Comparison of ENCODE assay signal across 24 mouse cellular contexts in the genomic region with DNA sequence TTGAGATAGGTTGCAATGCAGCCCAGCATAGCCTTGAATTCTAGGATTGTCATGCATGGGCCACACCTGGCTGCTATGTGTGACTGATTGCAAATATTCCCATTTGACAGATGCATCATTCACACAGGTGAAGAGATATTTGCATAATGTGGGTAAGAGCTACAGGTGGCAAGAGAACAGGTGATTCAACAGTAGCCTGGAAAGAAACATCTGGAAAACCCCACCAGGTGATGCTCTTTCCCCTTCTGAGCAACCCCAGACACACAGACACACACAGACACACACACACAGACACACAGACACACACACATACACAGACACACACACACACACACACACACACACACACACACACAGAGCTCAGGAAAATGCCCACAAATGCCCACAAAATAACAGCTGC. TPM values are rescaled to one million over a fixed set of nuclear protein-coding genes. Genes with fewer than 3 reads are reported as not detected.
DNase-seq lines count a peak whose midpoint lies in the region; ATAC-seq and TF ChIP-seq lines count a peak whose summit lies in the region.
"Had no signal": no experiment of that assay in that cellular context is flagged by ENCODE, and none has a peak within 500 bp of the region (broad histone marks: within the 10 kb centered on the region; RNA-seq: fewer than 3 reads in every experiment).

No protein-coding gene starts in this region.

- peak overlapping the region; percentile 20 for H3K27ac ChIP-seq in hindbrain, embryonic 15.5 days (replicated peaks)
- H3K27ac ChIP-seq in hindbrain, embryonic 10.5 days = no peak overlapping the region
- 0 out of 2 replicates have a peak overlapping the region, but pooled peaks have one; percentile 8 for H3K27ac ChIP-seq in midbrain, embryonic 15.5 days
- no peak overlapping the region for H3K27ac ChIP-seq in midbrain, embryonic 13.5 days
- H3K27ac ChIP-seq in forebrain, embryonic 14.5 days (ENCODE audit: low read depth, low read length) = peak overlapping the region; percentile 85
- peak overlapping the region; percentile 18; the same call in 1 of the 2 replicates for H3K27ac ChIP-seq in small intestine, adult 2 months (ENCODE audit: insufficient read depth, low read depth, low read length)
- H3K27ac ChIP-seq: intestine, embryonic 15.5 days; limb, embryonic 13.5 days; liver, embryonic 13.5 days had no signal

- H3K4me3 ChIP-seq in hindbrain, embryonic 15.5 days = no peak overlapping the region
- no peak overlapping the region for H3K4me3 ChIP-seq in hindbrain, embryonic 10.5 days
- H3K4me3 ChIP-seq in midbrain, embryonic 15.5 days = no peak overlapping the region
- H3K4me3 ChIP-seq in midbrain, embryonic 13.5 days (replicated peaks) = no peak overlapping the region
- no peak overlapping the region for H3K4me3 ChIP-seq in forebrain, embryonic 14.5 days (ENCODE audit: low read depth, low read length)
- H3K4me3 ChIP-seq in small intestine, adult 2 months (ENCODE audit: low read depth, low read length) = no peak overlapping the region
- H3K4me3 ChIP-seq: intestine, embryonic 15.5 days; limb, embryonic 13.5 days; liver, embryonic 13.5 days; neural tube, embryonic 15.5 days had no signal

- no peak for DNase-seq in hindbrain, embryonic 10.5 days (ENCODE audit: low spot score)
- DNase-seq in forebrain, embryonic 14.5 days (ENCODE audit: low spot score) = no peak
- no peak for DNase-seq in right cerebral cortex, adult 18-20 months
- DNase-seq: heart, postnatal 36 days; liver, embryonic 13.5 days; thymus, postnatal 25 days had no signal

- H3K36me3 ChIP-seq in hindbrain, embryonic 15.5 days = no peaks in the 10 kb centered on the region
- no peaks in the 10 kb centered on the region for H3K36me3 ChIP-seq in hindbrain, embryonic 10.5 days
- no peaks in the 10 kb centered on the region for H3K36me3 ChIP-seq in midbrain, embryonic 15.5 days (replicated peaks)
- no peaks in the 10 kb centered on the region for H3K36me3 ChIP-seq in midbrain, embryonic 13.5 days
- H3K36me3 ChIP-seq in forebrain, embryonic 14.5 days (ENCODE audit: control insufficient read depth, insufficient read depth, low read length) = no peaks in the 10 kb centered on the region
- H3K36me3 ChIP-seq in small intestine, adult 2 months (ENCODE audit: control insufficient read depth, insufficient read depth, low read length) = no peaks in the 10 kb centered on the region
- H3K36me3 ChIP-seq: intestine, embryonic 15.5 days; limb, embryonic 13.5 days; liver, embryonic 13.5 days; neural tube, embryonic 15.5 days had no signal

- TF ChIP-seq CTCF in small intestine, adult 2 months (IDR thresholded peaks at IDR 0.05; ENCODE audit: extremely low read depth, insufficient read length, insufficient replicate concordance, low read depth, low read length) = no peak

- H3K27me3 ChIP-seq in hindbrain, embryonic 15.5 days = no peaks in the 10 kb centered on the region
- H3K27me3 ChIP-seq in hindbrain, embryonic 10.5 days (ENCODE audit: insufficient read depth, poor library complexity, severe bottlenecking) = peaks cover 4% of the 10 kb centered on the region; the same call in 1 of the 2 replicates
- no peaks in the 10 kb centered on the region for H3K27me3 ChIP-seq in midbrain, embryonic 15.5 days (replicated peaks)
- no peaks in the 10 kb centered on the region for H3K27me3 ChIP-seq in midbrain, embryonic 13.5 days
- H3K27me3 ChIP-seq in forebrain, embryonic 14.5 days (replicated peaks; ENCODE audit: control insufficient read depth, insufficient read depth, low read length) = no peaks in the 10 kb centered on the region
- no peaks in the 10 kb centered on the region for H3K27me3 ChIP-seq in small intestine, adult 2 months (ENCODE audit: control insufficient read depth, insufficient read depth, low read length)
- H3K27me3 ChIP-seq: intestine, embryonic 15.5 days; limb, embryonic 13.5 days; neural tube, embryonic 15.5 days had no signal

- no peak overlapping the region for H3K9ac ChIP-seq in hindbrain, embryonic 15.5 days
- no peak overlapping the region for H3K9ac ChIP-seq in midbrain, embryonic 15.5 days
- no peak overlapping the region for H3K9ac ChIP-seq in midbrain, embryonic 13.5 days (replicated peaks)
- H3K9ac ChIP-seq in forebrain, embryonic 14.5 days (ENCODE audit: low read length) = no peak overlapping the region
- H3K9ac ChIP-seq: intestine, embryonic 15.5 days; limb, embryonic 13.5 days; liver, embryonic 13.5 days; lung, embryonic 14.5 days; neural tube, embryonic 15.5 days had no signal

- H3K4me2 ChIP-seq in hindbrain, embryonic 15.5 days = peak overlapping the region; percentile 16; the same call in 1 of the 2 replicates
- H3K4me2 ChIP-seq in midbrain, embryonic 15.5 days = no peak overlapping the region
- no peak overlapping the region for H3K4me2 ChIP-seq in midbrain, embryonic 13.5 days (replicated peaks)
- H3K4me2 ChIP-seq in forebrain, embryonic 14.5 days (ENCODE audit: low read length) = peak overlapping the region; percentile 79
- H3K4me2 ChIP-seq: intestine, embryonic 15.5 days; limb, embryonic 13.5 days; liver, embryonic 13.5 days; lung, embryonic 14.5 days; neural tube, embryonic 15.5 days had no signal

- H3K4me1 ChIP-seq in hindbrain, embryonic 15.5 days (replicated peaks) = peaks cover 62% of the 10 kb centered on the region
- peaks cover 24% of the 10 kb centered on the region for H3K4me1 ChIP-seq in hindbrain, embryonic 10.5 days (replicated peaks)
- H3K4me1 ChIP-seq in midbrain, embryonic 15.5 days = peaks cover 28% of the 10 kb centered on the region
- H3K4me1 ChIP-seq in midbrain, embryonic 13.5 days (replicated peaks) = peaks cover 39% of the 10 kb centered on the region
- peaks cover 44% of the 10 kb centered on the region for H3K4me1 ChIP-seq in forebrain, embryonic 14.5 days (ENCODE audit: control insufficient read depth, insufficient read depth, low read length)
- H3K4me1 ChIP-seq in small intestine, adult 2 months (ENCODE audit: control insufficient read depth, insufficient read depth, insufficient read length, low read length) = peaks cover 18% of the 10 kb centered on the region; the same call in 1 of the 2 replicates

- no peaks in the 10 kb centered on the region for H3K9me3 ChIP-seq in hindbrain, embryonic 15.5 days
- no peaks in the 10 kb centered on the region for H3K9me3 ChIP-seq in hindbrain, embryonic 10.5 days
- no peaks in the 10 kb centered on the region for H3K9me3 ChIP-seq in midbrain, embryonic 15.5 days
- no peaks in the 10 kb centered on the region for H3K9me3 ChIP-seq in midbrain, embryonic 13.5 days
- no peaks in the 10 kb centered on the region for H3K9me3 ChIP-seq in forebrain, embryonic 14.5 days (replicated peaks; ENCODE audit: control insufficient read depth, low read length)
- H3K9me3 ChIP-seq: intestine, embryonic 15.5 days; limb, embryonic 13.5 days; liver, embryonic 13.5 days; neural tube, embryonic 15.5 days had no signal

- no peak for TF ChIP-seq POLR2A in small intestine, adult 2 months (IDR thresholded peaks at IDR 0.05; ENCODE audit: low read depth, low read length)

- no peak for ATAC-seq in hindbrain, embryonic 15.5 days (ENCODE audit: low FRiP score, low read depth)
- ATAC-seq in midbrain, embryonic 15.5 days (replicated peaks) = no peak
- ATAC-seq in midbrain, embryonic 13.5 days = no peak
- ATAC-seq in forebrain, embryonic 14.5 days = no peak
- ATAC-seq in megakaryocyte, adult 5-6 weeks (ENCODE audit: poor library complexity, severe bottlenecking) = no peak

RNA-seq across cellular contexts. Expression of a gene that starts 4.1 kb away (rescaled TPM):
- 15.9 and 16.9 TPM in 2 replicates for polyA plus RNA-seq in hindbrain, embryonic 15.5 days (2015; fragmentation: Nextera tagmentation; extraction: Ambion mirVana)
- polyA plus RNA-seq in hindbrain, embryonic 10.5 days (2016; fragmentation: Nextera tagmentation; extraction: Ambion mirVana) = 10.1 and 12.4 TPM in 2 replicates
- polyA plus RNA-seq in midbrain, embryonic 15.5 days (2015; fragmentation: Nextera tagmentation; extraction: Ambion mirVana) = 12.5 and 13.4 TPM in 2 replicates
- 14.2 and 14.3 TPM in 2 replicates for polyA plus RNA-seq in midbrain, embryonic 13.5 days (2015; fragmentation: Nextera tagmentation; extraction: Ambion mirVana)
- 35.8 and 38.7 TPM in 2 replicates for polyA plus RNA-seq in forebrain, embryonic 14.5 days (2014; fragmentation: Nextera tagmentation; extraction: Ambion mirVana)
- polyA plus RNA-seq in small intestine, adult 2 months (2012; rRNA removed) = 2.9 TPM in 2 replicates
- total RNA-seq in megakaryocyte, adult 5-6 weeks (2015) = 8.0 and 8.6 TPM in 2 replicates
- total RNA-seq in megakaryocyte, adult 5-6 weeks (2017) = 14.1 and 16.2 TPM in 2 replicates

RNA-seq across cellular contexts. Expression of a gene that starts 7.1 kb away (rescaled TPM):
- polyA plus RNA-seq in hindbrain, embryonic 15.5 days (2015; fragmentation: Nextera tagmentation; extraction: Ambion mirVana) = 0.18 and 0.33 TPM in 2 replicates
- polyA plus RNA-seq in hindbrain, embryonic 10.5 days (2016; fragmentation: Nextera tagmentation; extraction: Ambion mirVana) = 0.21 TPM in 1 of 2 replicates, not detected in the other
- polyA plus RNA-seq in midbrain, embryonic 15.5 days (2015; fragmentation: Nextera tagmentation; extraction: Ambion mirVana) = 0.20 and 0.21 TPM in 2 replicates
- polyA plus RNA-seq in midbrain, embryonic 13.5 days (2015; fragmentation: Nextera tagmentation; extraction: Ambion mirVana) = 0.13 and 0.15 TPM in 2 replicates
- polyA plus RNA-seq in forebrain, embryonic 14.5 days (2014; fragmentation: Nextera tagmentation; extraction: Ambion mirVana) = 0.07 and 0.23 TPM in 2 replicates
- not detected in 2 replicates for polyA plus RNA-seq in small intestine, adult 2 months (2012; rRNA removed)
- not detected in 2 replicates for total RNA-seq in megakaryocyte, adult 5-6 weeks (2015)
- total RNA-seq in megakaryocyte, adult 5-6 weeks (2017) = not detected in 2 replicates
- total RNA-seq: adrenal gland, postnatal 14 days; gastrocnemius, postnatal 4 days; heart, adult 8-10 months; heart, postnatal 36 days; left cerebral cortex, postnatal 25 days; megakaryocyte-erythroid progenitor cell, adult 5-6 weeks had no signal
- polyA plus RNA-seq: embryonic facial prominence, embryonic 11.5 days; heart, embryonic 14.5 days; limb, embryonic 13.5 days; liver, embryonic 13.5 days; lung, embryonic 14.5 days had no signal

RNA-seq across cellular contexts. Expression of a gene that starts 39.3 kb away (rescaled TPM):
- 96.6 and 103 TPM in 2 replicates for polyA plus RNA-seq in hindbrain, embryonic 15.5 days (2015; fragmentation: Nextera tagmentation; extraction: Ambion mirVana)
- polyA plus RNA-seq in hindbrain, embryonic 10.5 days (2016; fragmentation: Nextera tagmentation; extraction: Ambion mirVana) = 175 and 200 TPM in 2 replicates
- 103 and 104 TPM in 2 replicates for polyA plus RNA-seq in midbrain, embryonic 15.5 days (2015; fragmentation: Nextera tagmentation; extraction: Ambion mirVana)
- 152 and 165 TPM in 2 replicates for polyA plus RNA-seq in midbrain, embryonic 13.5 days (2015; fragmentation: Nextera tagmentation; extraction: Ambion mirVana)
- 116 and 140 TPM in 2 replicates for polyA plus RNA-seq in forebrain, embryonic 14.5 days (2014; fragmentation: Nextera tagmentation; extraction: Ambion mirVana)
- 2.2 and 3.3 TPM in 2 replicates for polyA plus RNA-seq in small intestine, adult 2 months (2012; rRNA removed)
- total RNA-seq in megakaryocyte, adult 5-6 weeks (2015) = 94.8 and 94.9 TPM in 2 replicates
- 63.2 and 67.6 TPM in 2 replicates for total RNA-seq in megakaryocyte, adult 5-6 weeks (2017)

RNA-seq across cellular contexts. Expression of a gene that starts 59.2 kb away (rescaled TPM):
- polyA plus RNA-seq in hindbrain, embryonic 15.5 days (2015; fragmentation: Nextera tagmentation; extraction: Ambion mirVana) = not detected in 2 replicates
- polyA plus RNA-seq in hindbrain, embryonic 10.5 days (2016; fragmentation: Nextera tagmentation; extraction: Ambion mirVana) = not detected in 2 replicates
- polyA plus RNA-seq in midbrain, embryonic 15.5 days (2015; fragmentation: Nextera tagmentation; extraction: Ambion mirVana) = not detected in 2 replicates
- 0.15 TPM in 1 of 2 replicates, not detected in the other for polyA plus RNA-seq in midbrain, embryonic 13.5 days (2015; fragmentation: Nextera tagmentation; extraction: Ambion mirVana)
- polyA plus RNA-seq in forebrain, embryonic 14.5 days (2014; fragmentation: Nextera tagmentation; extraction: Ambion mirVana) = not detected in 2 replicates
- polyA plus RNA-seq in small intestine, adult 2 months (2012; rRNA removed) = not detected in 2 replicates
- total RNA-seq in megakaryocyte, adult 5-6 weeks (2015) = not detected in 2 replicates
- 0.24 TPM in 1 of 2 replicates, not detected in the other for total RNA-seq in megakaryocyte, adult 5-6 weeks (2017)
- total RNA-seq: adrenal gland, postnatal 14 days; gastrocnemius, postnatal 4 days; heart, postnatal 36 days; left cerebral cortex, adult 18-20 months had no signal
- polyA plus RNA-seq: embryonic facial prominence, embryonic 11.5 days; heart, embryonic 14.5 days; intestine, embryonic 15.5 days; kidney, embryonic 14.5 days; limb, embryonic 13.5 days; liver, embryonic 13.5 days; lung, embryonic 14.5 days; neural tube, embryonic 15.5 days had no signal

Comparison
In these comparisons a context has a peak if more than half of its experiments do, and no peak if none do; other contexts are left out.
1. H3K27ac ChIP-seq: peak in hindbrain, embryonic 15.5 days (single experiment), midbrain, embryonic 15.5 days (single experiment), forebrain, embryonic 14.5 days (single experiment) and small intestine, adult 2 months (single experiment); none in hindbrain, embryonic 10.5 days (single experiment) and midbrain, embryonic 13.5 days (single experiment).
2. H3K4me2 ChIP-seq: peak in hindbrain, embryonic 15.5 days (single experiment) and forebrain, embryonic 14.5 days (single experiment); none in midbrain, embryonic 15.5 days (single experiment) and midbrain, embryonic 13.5 days (single experiment).
3. RNA of a gene that starts 39.3 kb away (polyA plus RNA-seq): 175 to 200 TPM in hindbrain, embryonic 10.5 days, 152 to 165 TPM in midbrain, embryonic 13.5 days, 116 to 140 TPM in forebrain, embryonic 14.5 days, 103 to 104 TPM in midbrain, embryonic 15.5 days and 96.6 to 103 TPM in hindbrain, embryonic 15.5 days; 2.2 to 3.3 TPM in small intestine, adult 2 months; every median in the first group is over 10 times any median in the second.